14 mouse cellular contexts compared by ENCODE assay signal in genomic region chr4:102510061-102510460, GRCm38 (mm10).
DNase-seq lines count a peak whose midpoint lies in the region; ATAC-seq and TF ChIP-seq lines count a peak whose summit lies in the region.
"Had no signal": no experiment of that assay in that cellular context is flagged by ENCODE, and none has a peak within 500 bp of the region (broad histone marks: within the 10 kb centered on the region; RNA-seq: fewer than 3 reads in every experiment).

No protein-coding gene starts in this region.

- no peak for DNase-seq in heart, embryonic 10.5 days (ENCODE audit: low spot score)
- peak; percentile 63 for DNase-seq in liver, adult 2 months (ENCODE audit: extremely low read depth, low read depth, low spot score)
- no peak for DNase-seq in embryonic facial prominence, embryonic 10.5 days (ENCODE audit: low spot score)
- peak; percentile 76 for DNase-seq in skeletal muscle tissue, adult 2 months (ENCODE audit: low read depth, low spot score)
- DNase-seq in cerebellum, adult 9-10 months, result no peak

- peaks cover 25% of the 10 kb centered on the region for H3K4me1 ChIP-seq in heart, embryonic 10.5 days
- H3K4me1 ChIP-seq in heart, embryonic 11.5 days (ENCODE audit: control insufficient read depth, insufficient read depth, low read length), result peaks cover 16% of the 10 kb centered on the region
- H3K4me1 ChIP-seq in liver, adult 2 months (ENCODE audit: control insufficient read depth, insufficient read depth, low read length), result peaks cover 21% of the 10 kb centered on the region
- H3K4me1 ChIP-seq in liver, embryonic 12.5 days, result peaks cover 19% of the 10 kb centered on the region; the same call in 1 of the 2 replicates
- H3K4me1 ChIP-seq in embryonic facial prominence, embryonic 10.5 days, result peaks cover 35% of the 10 kb centered on the region

- no peak for TF ChIP-seq POLR2A in liver, adult 2 months (IDR thresholded peaks at IDR 0.05; ENCODE audit: extremely low read depth, insufficient read depth, low read length)

- TF ChIP-seq CTCF in liver, adult 2 months (IDR thresholded peaks at IDR 0.05; ENCODE audit: low read depth, low read length), result no peak

- no peaks in the 10 kb centered on the region for H3K27me3 ChIP-seq in heart, embryonic 10.5 days (ENCODE audit: insufficient read depth, poor library complexity, severe bottlenecking)
- no peaks in the 10 kb centered on the region for H3K27me3 ChIP-seq in heart, embryonic 11.5 days (ENCODE audit: control insufficient read depth, insufficient read depth, low read length)
- no peaks in the 10 kb centered on the region for H3K27me3 ChIP-seq in liver, adult 2 months (ENCODE audit: control insufficient read depth, insufficient read depth, low read length)
- no peaks in the 10 kb centered on the region for H3K27me3 ChIP-seq in liver, embryonic 12.5 days (replicated peaks)
- H3K27me3 ChIP-seq in embryonic facial prominence, embryonic 10.5 days (replicated peaks; ENCODE audit: low read depth, poor library complexity, severe bottlenecking), result no peaks in the 10 kb centered on the region
- H3K27me3 ChIP-seq: embryonic facial prominence, embryonic 15.5 days; kidney, embryonic 15.5 days had no signal

- H3K4me3 ChIP-seq in heart, embryonic 10.5 days, result no peak overlapping the region
- H3K4me3 ChIP-seq in heart, embryonic 11.5 days (ENCODE audit: low read depth, low read length), result no peak overlapping the region
- H3K4me3 ChIP-seq in liver, adult 2 months (ENCODE audit: insufficient read depth, low read depth, low read length), result no peak overlapping the region
- no peak overlapping the region for H3K4me3 ChIP-seq in liver, embryonic 12.5 days
- no peak overlapping the region for H3K4me3 ChIP-seq in embryonic facial prominence, embryonic 10.5 days
- H3K4me3 ChIP-seq: embryonic facial prominence, embryonic 15.5 days; forebrain, embryonic 10.5 days; kidney, embryonic 15.5 days had no signal

- H3K4me2 ChIP-seq in heart, embryonic 11.5 days, result no peak overlapping the region
- H3K4me2 ChIP-seq in liver, embryonic 12.5 days, result no peak overlapping the region

- WGBS in heart, embryonic 10.5 days, result 68% methylated on average over 6 of the region's 6 CpGs
- 66% methylated on average over 6 of the region's 6 CpGs for WGBS in heart, embryonic 11.5 days (ENCODE audit: insufficient replicate concordance)
- WGBS in liver, adult 2 months, result 36% methylated on average over 6 of the region's 6 CpGs
- WGBS in liver, embryonic 12.5 days (ENCODE audit: insufficient replicate concordance), result 58% methylated on average over 6 of the region's 6 CpGs
- 67% methylated on average over 6 of the region's 6 CpGs for WGBS in embryonic facial prominence, embryonic 10.5 days

- peaks cover 9% of the 10 kb centered on the region; the same call in 1 of the 2 replicates for H3K36me3 ChIP-seq in heart, embryonic 10.5 days
- H3K36me3 ChIP-seq in heart, embryonic 11.5 days (ENCODE audit: control insufficient read depth, insufficient read depth, low read length), result no peaks in the 10 kb centered on the region
- H3K36me3 ChIP-seq in liver, adult 2 months (ENCODE audit: control insufficient read depth, insufficient read depth, low read length), result no peaks in the 10 kb centered on the region
- H3K36me3 ChIP-seq in liver, embryonic 12.5 days, result no peaks in the 10 kb centered on the region
- H3K36me3 ChIP-seq in embryonic facial prominence, embryonic 10.5 days (replicated peaks), result no peaks in the 10 kb centered on the region
- H3K36me3 ChIP-seq: embryonic facial prominence, embryonic 15.5 days; forebrain, embryonic 10.5 days; kidney, embryonic 15.5 days; limb, embryonic 13.5 days; midbrain, embryonic 10.5 days had no signal

- no peak overlapping the region for H3K9ac ChIP-seq in heart, embryonic 11.5 days (ENCODE audit: low read depth, low read length)
- no peak overlapping the region for H3K9ac ChIP-seq in liver, adult 2 months (ENCODE audit: low read depth, low read length)
- no peak overlapping the region for H3K9ac ChIP-seq in liver, embryonic 12.5 days
- H3K9ac ChIP-seq: embryonic facial prominence, embryonic 15.5 days; kidney, embryonic 15.5 days; limb, embryonic 13.5 days had no signal

- no peaks in the 10 kb centered on the region for H3K79me2 ChIP-seq in liver, adult 2 months (ENCODE audit: control insufficient read depth, insufficient read depth, low read length)

- no peak for ATAC-seq in heart, embryonic 11.5 days (replicated peaks; ENCODE audit: insufficient number of reproducible peaks, low FRiP score, low TSS enrichment)
- ATAC-seq in liver, embryonic 12.5 days, result no peak

- peak overlapping the region; percentile 4; the same call in 1 of the 2 replicates for H3K27ac ChIP-seq in heart, embryonic 10.5 days
- H3K27ac ChIP-seq in heart, embryonic 11.5 days (ENCODE audit: low read depth, low read length), result no peak overlapping the region
- no peak overlapping the region for H3K27ac ChIP-seq in liver, adult 2 months (replicated peaks; ENCODE audit: insufficient read depth, low read depth, low read length)
- no peak overlapping the region for H3K27ac ChIP-seq in liver, embryonic 12.5 days
- H3K27ac ChIP-seq in embryonic facial prominence, embryonic 10.5 days (replicated peaks), result peak overlapping the region; percentile 48; the same call in 1 of the 2 replicates
- H3K27ac ChIP-seq: forebrain, embryonic 10.5 days; hindbrain, postnatal 0 days; kidney, embryonic 15.5 days; limb, embryonic 13.5 days; macrophage; midbrain, embryonic 10.5 days had no signal

- no peaks in the 10 kb centered on the region for H3K9me3 ChIP-seq in heart, embryonic 10.5 days
- H3K9me3 ChIP-seq in heart, embryonic 11.5 days (replicated peaks; ENCODE audit: control insufficient read depth, low read length), result no peaks in the 10 kb centered on the region
- H3K9me3 ChIP-seq in liver, embryonic 12.5 days (replicated peaks), result no peaks in the 10 kb centered on the region
- no peaks in the 10 kb centered on the region for H3K9me3 ChIP-seq in embryonic facial prominence, embryonic 10.5 days
- H3K9me3 ChIP-seq: embryonic facial prominence, embryonic 15.5 days; forebrain, embryonic 10.5 days; kidney, embryonic 15.5 days; limb, embryonic 13.5 days; midbrain, embryonic 10.5 days had no signal

Comparison
In these comparisons a context has a peak if more than half of its experiments do, and no peak if none do; other contexts are left out.
1. H3K27ac ChIP-seq: peak in heart, embryonic 10.5 days (single experiment) and embryonic facial prominence, embryonic 10.5 days (single experiment); none in heart, embryonic 11.5 days (single experiment), liver, adult 2 months (single experiment) and liver, embryonic 12.5 days (single experiment).
2. DNase-seq: peak in liver, adult 2 months (single experiment) and skeletal muscle tissue, adult 2 months (single experiment); none in heart, embryonic 10.5 days (single experiment), embryonic facial prominence, embryonic 10.5 days (single experiment) and cerebellum, adult 9-10 months (single experiment).